Mouse (Mus musculus): ENCODE data around the gene Tubgcp3.
A peak's percentile ranks its signal among the peaks of the same experiment; 100 is the strongest.
"Not testable (repeated sequence)": the region's sequence is repeated elsewhere in the genome, so short reads cannot be mapped to it uniquely, and the experiment has no call there.

Gene Tubgcp3

DNA sequence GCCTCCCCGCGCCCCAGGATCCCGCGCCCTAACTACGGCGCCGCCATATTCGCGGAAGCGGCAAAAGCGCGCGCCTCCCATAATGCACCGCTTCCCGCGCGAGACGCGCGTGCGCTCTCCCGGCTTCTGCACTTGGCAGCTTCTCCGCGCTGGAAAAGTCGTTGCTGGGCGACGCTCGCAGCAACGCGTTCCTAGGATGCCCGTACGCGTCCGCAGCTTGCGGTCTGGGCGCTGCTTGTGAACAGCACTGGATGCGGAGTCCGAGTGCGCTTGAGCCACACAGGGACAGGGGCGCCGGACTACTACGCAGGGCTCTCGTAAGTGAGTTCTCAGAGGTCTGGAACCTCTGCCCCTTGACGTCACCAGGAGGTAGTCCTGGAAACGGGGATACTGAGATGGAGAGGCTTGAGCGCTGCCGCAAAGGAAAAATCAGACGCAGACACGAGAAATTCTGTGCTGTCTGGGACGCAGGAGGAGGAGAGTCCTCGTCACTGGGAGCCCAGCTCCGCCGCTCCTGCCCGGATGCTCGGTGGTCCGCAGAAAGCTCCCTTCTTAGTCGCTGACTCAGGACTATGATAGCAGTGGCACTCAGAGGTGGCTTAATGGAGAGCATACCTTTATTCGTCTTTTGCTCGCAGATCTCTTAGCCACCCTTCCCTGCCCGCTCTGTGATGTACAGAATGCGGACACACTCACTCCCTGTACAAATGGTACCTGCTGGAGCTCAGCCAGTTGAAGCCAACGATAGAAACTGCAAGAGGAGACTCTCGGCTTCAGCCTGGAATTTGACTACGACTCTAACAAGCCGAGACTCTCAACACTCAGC lies at the start of gene Tubgcp3:
Gene Tubgcp3 (minus strand): TSS at position 193 of the 826 bp plus-strand sequence.
- peak; percentile 91 for DNase-seq (ENCODE audit: low read depth, low spot score)

DNA sequence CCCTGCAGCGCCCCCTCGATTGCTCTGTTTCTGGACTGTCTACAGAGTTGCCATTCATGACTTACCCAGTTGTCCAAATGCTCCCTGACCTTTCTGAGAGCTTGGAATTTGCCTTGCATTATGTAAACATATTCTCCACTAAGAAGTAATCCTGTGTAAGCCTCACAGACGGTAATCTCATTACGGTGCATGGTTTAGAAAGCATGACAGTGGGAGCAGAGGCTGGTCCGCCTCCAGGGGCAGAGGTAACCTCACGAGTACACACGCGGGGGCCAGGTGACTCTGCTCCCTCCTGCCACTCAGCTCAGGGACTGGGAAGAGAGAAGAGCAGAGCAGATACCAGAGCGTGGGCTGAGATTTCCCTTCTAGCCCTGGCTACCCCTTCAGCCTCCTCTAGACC lies 47.0 kb upstream of the Tubgcp3 start:
- DNase-seq (ENCODE audit: low read depth, low spot score), result no peak

DNA sequence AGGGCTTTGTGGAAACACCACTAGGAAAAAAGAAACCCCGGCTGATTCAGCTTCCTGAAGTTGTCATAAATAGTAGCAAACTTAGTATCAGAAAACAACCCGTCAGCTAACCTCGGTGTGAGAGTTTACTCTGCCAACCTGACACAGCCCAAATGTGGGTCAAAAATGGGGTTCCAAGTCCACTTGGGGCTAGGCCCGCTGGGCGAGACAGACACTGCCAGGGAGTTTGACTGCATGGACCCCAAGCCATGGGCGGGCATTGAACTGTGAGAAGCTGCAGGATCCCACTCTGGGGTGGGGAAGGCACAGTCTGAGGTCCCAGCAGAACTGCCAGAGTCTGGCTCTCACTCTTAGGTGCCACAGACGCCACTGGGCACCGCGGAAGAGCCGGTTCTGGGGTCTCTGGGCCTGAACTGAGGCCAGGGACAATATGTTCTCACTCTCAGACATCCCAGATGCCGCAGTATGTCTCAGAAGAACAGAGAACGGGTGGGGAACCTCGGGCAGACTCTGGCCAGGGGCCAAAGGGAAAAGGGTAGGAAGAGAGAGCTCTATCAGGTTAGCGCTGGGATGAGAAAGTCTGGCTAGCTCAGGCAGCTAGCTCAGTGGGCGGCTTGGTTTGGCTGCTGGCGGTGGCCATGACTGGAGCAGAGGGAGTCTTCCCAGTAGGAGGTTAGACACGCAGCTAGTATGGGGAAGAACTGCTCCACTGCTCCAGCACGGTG lies 44.0 kb upstream of the Tubgcp3 start:
- no peak for DNase-seq (ENCODE audit: low read depth, low spot score)

DNA sequence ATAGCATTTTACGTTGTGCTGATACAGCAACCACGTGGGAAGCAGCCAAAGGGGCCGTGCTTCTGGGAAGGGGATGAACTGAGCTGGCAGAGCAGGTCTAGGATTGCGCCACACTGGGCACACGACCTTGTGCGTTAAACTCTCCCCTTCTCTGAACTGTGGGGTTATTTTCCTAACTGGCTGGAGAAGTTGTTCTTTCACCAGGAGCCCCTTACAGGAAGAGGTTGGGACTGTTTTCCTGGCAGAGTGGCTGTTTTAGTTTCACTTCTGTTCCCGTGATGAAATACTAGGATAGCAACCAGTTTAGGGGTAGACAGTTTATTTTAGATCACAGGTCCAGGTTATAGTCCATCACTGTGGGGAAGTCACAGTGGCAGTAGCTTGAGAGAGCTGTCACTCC lies 39.6 kb upstream of the Tubgcp3 start:
- DNase-seq (ENCODE audit: low read depth, low spot score), result no peak

DNA sequence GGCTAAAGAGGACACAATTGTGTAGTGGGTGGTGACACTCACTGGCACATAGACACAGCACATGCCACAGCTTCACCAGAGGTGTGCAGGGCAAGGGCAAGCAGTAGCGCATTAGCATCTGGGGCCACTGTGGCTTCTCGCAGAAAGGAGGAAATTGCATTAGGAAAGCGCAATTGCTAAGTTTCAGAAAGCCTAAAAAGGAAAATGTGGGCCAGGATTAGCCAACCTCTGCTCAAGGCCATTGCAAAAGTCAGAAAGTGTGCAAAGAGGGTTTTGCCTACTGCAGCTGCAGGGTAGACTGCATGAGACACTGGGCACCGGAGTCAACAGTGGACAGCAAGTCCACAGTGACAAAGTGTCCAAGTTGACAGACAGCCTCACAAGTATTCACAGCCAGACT lies 31.5 kb upstream of the Tubgcp3 start:
- no peak for DNase-seq (ENCODE audit: low read depth, low spot score)

DNA sequence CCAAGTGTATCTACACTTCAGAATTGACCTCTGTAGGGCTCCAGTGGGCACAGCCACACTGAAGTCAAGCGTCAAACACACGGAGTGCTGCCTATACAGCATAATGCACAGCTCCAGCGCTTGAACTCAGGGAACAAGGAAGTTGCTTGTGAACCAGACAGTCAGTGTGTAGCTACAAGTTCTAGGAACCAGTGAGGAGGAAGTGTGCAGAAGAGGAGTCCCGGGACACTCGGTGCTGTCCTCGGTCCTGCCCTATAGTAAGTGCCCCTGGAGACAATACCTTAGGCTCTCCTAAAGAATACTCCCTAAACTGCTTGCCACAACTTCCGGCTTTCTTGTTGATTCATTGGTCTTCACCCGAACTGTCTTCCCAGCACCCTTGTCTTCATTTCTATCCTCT lies 30.2 kb upstream of the Tubgcp3 start:
- no peak for DNase-seq (ENCODE audit: low read depth, low spot score)

DNA sequence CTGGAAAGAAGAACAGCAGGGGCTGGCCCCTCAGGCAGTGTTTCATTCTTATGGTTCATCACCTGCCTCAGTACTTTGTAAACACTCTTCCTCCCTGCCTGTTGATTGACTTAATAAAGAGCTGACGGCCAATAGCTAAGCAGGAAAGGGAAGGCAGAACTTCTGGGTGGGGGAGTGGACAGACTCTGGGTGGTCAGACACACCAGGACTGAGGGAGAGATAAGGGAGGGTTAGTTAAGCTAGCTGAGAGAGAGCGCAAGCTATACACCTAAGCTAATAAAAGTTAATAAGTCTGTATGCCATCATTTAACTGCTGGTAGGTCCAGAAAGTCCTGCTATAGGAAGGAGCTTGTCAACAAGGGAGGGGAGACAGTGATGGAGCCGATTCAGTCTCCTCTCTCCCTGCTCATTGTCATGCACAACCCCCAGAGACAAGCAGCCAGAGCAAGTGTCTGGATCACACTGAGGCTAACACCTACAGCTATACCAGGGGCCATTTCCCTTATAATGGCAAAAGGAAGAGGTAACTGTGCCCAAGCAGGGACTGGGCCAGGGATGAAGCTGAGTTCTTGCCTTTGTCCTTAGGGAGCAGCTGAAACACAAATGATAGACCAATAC lies 26.7 kb upstream of the Tubgcp3 start:
- DNase-seq (ENCODE audit: low read depth, low spot score), result no peak

DNA sequence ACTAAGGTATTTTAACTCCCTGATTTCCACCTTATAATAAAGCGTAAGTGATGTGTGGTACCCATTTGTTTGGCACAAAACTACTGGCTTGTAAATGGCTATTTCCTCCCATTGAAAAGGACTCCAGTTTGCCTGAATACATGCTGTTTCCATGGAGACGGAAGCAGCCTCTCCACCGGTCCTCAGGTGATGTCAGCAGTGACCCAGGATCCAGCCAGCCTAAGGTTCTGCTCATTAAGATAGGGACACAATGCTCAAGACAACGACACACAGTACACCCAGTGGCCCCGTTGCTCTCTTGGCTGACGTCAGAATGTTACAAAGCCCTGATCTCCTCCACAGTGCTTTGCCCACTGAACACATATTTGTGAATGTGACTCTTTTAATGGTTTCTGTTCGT lies 16.8 kb upstream of the Tubgcp3 start:
- DNase-seq (ENCODE audit: low read depth, low spot score), result no peak

DNA sequence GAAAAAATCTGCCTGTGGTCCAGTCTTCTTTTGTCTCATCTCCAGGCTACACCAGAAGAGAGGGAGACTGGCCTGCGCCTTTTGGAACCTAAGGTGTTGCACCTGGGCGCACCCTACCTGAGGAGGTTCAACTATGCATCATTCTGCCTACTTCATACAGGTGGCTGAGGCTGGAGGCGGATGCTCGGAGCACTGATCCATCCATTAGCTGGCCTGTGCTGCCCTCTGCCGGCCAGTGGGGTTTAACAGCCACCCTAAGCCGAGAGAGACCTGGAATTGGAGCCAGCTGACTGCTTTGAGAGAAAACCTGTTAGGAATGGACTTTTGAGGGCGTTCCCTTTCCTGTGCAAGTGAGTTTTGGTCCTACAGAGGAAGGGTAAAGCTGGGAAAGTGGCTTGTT lies 5.5 kb upstream of the Tubgcp3 start:
- DNase-seq (ENCODE audit: low read depth, low spot score), result peak; percentile 69

DNA sequence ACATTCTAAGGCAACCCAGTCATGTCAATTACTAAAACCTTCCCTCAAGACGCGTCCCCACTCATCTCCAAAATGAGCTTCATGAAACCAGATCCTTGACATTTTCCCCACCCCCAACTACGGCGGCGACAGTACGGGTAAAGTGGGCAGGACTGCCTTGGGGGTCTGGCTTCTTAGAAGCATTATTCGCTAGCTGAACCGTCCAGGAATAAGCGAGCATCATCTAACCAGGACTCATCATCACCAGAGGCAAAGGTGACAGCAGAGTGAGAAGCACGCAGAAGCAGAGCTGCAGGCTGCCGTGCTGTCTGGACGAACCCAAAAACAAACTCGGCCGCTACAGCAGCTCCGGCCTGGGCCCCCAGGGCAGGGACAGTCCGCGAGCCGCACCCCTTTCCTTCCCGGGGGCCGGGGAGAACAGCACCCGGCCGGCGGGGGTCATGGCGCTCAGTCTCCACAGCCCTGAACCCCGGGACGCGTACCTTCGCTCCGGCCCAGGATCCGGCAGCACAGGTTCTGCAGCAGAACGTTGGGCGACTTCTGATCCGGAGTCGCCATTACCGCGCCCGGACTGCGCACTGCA lies 484 bp downstream of the Tubgcp3 start:
- DNase-seq (ENCODE audit: low read depth, low spot score), result no peak

DNA sequence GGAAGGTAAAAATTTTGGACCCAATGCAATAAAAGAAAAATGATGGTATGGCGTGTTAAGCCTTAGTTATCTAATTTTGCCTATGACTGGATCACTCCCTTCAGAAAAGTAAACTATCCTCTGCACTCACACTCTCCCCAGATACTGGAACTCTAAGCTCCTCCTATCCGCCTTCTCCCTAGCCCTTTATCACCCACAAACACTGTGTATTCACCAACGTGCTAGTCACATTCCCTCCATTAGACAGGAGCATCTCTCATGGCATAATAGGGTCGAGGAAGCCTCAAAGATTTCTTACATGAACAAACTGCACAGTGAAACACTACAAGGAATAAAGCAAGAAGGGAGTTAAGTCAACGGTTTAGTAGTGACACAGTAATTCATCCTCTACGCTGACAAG lies 1.1 kb downstream of the Tubgcp3 start:
- no peak for DNase-seq (ENCODE audit: low read depth, low spot score)

DNA sequence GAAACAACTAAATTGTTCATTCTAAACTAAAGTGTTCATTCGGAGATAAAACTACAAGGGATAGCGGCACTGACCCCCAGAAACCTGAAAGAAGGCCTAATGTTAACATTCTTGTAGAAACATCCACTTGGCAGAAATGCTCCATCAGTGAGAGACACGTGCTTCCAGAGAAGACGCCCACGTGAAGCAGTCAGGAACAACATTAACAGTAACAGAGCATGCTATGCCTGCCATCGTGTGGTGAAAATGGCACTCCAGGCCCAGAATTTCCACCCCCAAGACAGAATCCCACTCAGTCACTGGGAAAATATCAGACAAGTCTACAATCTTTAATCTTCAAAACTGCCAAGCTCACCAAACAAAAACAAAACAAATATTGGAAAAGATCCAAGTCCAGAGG lies 3.2 kb downstream of the Tubgcp3 start:
- DNase-seq (ENCODE audit: low read depth, low spot score), result no peak

DNA sequence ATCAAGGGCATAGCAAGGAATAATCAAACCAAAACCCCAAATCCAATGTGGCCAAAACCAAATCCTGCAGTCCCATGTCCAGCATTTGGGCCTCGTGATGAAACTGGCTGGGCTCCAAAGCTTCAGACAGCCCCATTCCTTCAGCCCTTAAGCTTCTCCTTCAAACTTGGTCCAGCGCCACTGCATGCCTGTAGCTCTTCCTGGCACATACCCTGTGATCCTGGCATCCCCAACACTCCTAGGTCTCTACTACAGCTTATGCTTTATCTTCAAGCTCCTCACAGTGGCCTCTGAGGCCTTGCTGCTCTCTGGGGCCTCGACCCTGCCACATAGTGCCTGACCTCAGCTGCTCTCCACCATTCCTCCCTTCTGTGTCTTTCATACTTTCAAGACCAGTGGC lies 5.5 kb downstream of the Tubgcp3 start:
- not testable (repeated sequence) for DNase-seq (ENCODE audit: low read depth, low spot score)

DNA sequence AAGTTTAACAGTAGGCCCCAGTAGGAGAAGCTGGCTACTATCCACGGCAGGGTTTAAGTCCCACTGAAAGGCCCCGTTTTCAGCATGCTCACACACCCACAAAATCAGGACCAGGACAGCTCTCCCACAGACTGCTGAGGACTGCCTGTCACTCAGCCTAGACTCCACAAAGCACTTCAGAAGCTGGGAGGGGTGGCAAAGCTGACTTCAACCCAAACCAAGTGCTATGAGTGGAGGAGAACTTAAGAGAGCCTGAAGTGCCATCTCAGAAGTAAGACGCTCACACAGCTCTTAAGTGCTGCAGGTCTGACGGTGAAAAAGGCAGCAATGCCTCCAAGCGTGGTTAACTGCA lies 9.0 kb downstream of the Tubgcp3 start:
- DNase-seq (ENCODE audit: low read depth, low spot score), result no peak

DNA sequence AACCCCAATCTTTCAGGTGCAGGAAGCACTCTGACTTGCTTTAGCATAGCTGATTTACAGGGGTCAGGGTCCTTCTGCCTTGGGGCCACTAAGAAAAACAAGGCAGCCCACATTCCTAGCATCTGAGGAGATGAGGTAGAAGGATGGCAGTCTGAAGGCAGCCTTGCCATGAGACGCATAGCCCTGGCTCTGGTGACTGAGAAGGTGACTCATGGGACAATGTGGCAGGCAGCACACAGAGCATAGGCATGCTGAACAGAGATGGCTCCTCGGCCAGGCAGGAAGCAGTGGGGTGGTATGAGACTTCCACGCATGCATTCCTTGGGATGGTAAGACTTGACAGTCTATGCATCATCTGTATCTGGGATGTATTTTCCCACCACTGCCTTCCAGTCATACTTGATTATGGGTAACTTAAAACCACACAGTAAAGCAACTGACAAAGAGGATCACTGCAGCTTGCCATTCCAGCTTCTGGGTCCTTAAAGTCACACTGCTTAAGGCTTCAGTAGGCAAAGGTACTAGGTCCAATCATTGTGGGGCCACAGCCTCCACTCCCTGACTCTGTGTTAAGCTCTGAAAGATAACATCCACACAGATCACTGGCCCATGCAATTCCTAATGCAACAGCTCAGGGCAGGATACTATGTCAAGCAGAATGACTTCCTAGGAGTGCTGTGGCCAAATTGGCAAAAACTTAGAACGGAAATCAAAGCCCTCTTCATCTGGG lies 9.5 kb downstream of the Tubgcp3 start:
- no peak for DNase-seq (ENCODE audit: low read depth, low spot score)

DNA sequence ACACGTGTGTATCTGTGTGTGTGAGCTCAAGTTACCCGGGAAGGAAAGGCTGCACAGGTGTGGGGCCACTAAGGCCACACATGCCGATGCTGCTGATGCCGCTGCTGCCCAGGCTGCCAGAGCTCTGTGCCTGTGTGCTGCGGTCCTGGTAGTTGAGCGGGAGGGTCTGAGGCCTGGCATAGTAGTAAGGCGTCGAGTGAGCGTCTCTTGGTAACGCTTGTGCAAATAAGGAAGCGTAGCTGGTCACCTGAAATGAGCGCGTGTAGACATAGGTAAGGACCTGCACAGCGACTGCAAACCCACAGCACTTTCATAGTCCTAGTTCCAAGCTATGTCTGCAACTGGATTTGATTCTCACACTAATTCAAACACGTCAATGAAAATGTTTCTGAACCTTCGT lies 14.6 kb downstream of the Tubgcp3 start:
- no peak for DNase-seq (ENCODE audit: low read depth, low spot score)

DNA sequence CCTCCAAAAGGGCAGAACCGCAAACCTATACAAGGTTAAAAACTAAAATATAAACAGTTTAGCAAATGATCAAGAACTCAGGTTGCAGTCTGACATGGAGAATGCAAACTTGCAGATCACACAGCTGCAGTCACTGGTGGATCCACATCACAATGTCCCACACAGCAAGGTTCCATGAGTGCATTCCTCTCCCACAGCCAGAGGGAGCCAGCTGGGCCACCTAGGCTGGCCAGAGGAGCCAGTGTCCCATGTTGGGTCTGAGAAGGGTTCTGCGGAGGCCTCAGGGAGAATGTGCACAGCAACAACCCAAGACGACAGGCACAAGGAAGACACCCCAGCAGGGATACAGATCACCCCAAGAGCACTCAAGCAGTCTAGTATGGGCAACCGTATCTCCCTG lies 20.8 kb downstream of the Tubgcp3 start:
- no peak for DNase-seq (ENCODE audit: low read depth, low spot score)

DNA sequence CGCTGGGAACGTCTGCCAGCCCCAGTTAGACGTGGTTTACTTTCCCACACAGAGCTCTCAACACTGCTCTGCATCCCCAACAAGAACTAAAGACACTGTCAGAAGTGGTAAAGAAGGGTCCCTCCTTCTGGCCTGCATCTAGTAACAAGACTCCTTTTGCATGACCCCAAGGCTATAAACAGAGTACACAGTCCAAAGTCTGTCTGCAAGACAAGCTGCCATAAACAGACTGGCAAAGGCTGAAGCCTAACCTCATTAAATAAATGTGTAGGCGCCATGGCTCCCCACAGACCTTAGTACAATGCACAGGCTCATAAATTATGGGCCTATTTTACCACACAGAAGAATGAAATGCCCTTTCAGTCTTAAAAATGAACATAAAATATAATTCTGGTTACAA lies 21.6 kb downstream of the Tubgcp3 start:
- DNase-seq (ENCODE audit: low read depth, low spot score), result no peak

DNA sequence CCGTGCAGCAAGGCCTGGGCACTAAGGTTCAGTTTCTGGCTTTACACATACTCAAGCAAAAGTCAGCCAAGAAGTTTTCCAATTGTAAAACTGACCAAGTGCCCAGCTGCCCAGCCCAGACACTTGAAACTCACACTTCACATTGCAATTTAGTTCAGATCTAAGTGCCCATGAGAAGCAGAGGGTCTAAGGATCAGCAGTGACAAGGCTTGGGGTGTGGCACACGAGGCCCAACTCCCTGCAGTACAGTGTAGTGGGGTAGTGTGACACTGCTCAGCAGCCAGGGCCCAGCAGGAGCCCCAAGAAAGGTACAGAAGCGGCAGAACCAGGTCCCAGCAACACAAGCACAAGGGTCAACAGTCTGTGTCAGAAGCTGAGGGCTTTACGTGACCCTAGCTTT lies 23.1 kb downstream of the Tubgcp3 start:
- no peak for DNase-seq (ENCODE audit: low read depth, low spot score)

DNA sequence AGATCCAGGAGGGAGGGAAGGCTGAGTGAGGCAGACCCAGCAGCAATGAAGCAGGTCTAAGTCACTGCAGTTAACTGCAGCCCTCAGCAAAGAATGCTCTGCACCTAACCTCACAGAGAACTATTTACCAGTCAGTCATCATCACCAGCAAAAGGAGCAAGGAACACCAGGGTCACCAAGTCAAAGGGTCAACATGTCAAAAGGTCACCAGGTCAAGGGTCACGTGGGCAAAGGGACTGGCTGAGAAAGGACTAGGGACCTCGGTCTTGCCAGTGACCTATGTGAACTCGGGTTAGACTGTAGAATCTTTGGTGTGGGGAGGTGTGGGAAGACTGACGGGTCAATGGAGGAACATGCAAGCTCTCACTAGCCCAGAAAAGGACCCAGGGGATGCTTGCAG lies 25.5 kb downstream of the Tubgcp3 start:
- no peak for DNase-seq (ENCODE audit: low read depth, low spot score)

DNA sequence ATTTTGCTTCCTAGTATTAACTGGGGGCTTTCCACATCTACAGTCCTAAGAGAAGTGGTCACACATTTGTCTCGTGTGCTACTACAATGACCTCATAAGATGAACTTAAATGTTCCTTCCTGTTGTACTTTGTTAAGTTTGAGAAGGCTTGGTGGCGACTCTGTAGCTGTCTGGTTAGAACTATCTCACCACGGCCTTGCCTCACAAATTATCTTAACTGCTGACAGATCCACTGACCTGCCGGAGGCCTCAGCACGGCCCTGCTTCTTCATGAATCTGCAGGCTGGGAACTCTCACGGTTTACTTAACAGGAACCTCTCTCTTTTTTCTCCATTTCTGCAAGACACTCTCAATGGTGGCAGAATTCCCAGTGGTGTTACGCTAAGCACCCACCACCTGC lies 27.2 kb downstream of the Tubgcp3 start:
- DNase-seq (ENCODE audit: low read depth, low spot score), result no peak

DNA sequence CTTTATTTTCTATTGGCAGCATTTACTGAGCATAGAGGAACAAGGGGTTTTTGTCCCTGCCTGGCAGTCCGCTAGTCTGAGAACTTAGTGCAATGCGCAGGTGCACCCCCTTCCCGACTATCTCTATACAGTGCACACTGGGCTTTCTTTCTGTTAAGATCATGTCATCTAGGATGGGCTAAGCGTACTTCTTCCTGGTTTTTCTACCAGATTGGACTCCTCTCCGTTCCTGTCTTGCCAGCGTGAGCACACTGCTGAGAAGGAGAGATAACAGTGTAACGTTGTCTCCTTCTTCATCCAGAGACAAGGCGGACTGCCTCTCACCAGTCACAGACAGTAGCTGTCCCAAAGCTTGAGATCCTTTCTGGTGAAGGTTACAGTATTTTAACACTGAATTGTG lies 27.7 kb downstream of the Tubgcp3 start:
- DNase-seq (ENCODE audit: low read depth, low spot score), result no peak

Data from A20 (cell line).